Mouse (Mus musculus) heart, embryonic 10.5 days (tissue): ENCODE data around the gene Polr3c. TPM values are rescaled to one million over a fixed set of nuclear protein-coding genes. Genes with fewer than 3 reads are reported as not detected.
"Not testable (repeated sequence)": the region's sequence is repeated elsewhere in the genome, so short reads cannot be mapped to it uniquely, and the experiment has no call there.

Experiments used
- DNase-seq: peaks from one replicate; pipeline ENCODE4 v3.0.0-alpha.2; 2017; ENCODE audit warnings: low spot score
- H3K27ac ChIP-seq: fragments of 300-500 bp; sonication (generic); 2 replicates; pipeline ENCODE4 v1.5.1; 2016; ENCODE audit warnings: mild to moderate bottlenecking
- H3K27me3 ChIP-seq: fragments of 300-500 bp; sonication (generic); 2 replicates; pipeline ENCODE4 v1.6.1; 2016; ENCODE audit warnings: mild to moderate bottlenecking; ENCODE audit not compliant: poor library complexity, insufficient read depth, severe bottlenecking
- H3K36me3 ChIP-seq: fragments of 300-500 bp; sonication (generic); 2 replicates; pipeline ENCODE4 v1.6.1; 2016; ENCODE audit warnings: mild to moderate bottlenecking, moderate library complexity
- H3K4me1 ChIP-seq: fragments of 300-500 bp; sonication (generic); 2 replicates; pipeline ENCODE4 v1.6.1; 2016; ENCODE audit warnings: mild to moderate bottlenecking
- H3K4me3 ChIP-seq: fragments of 300-500 bp; sonication (generic); 2 replicates; pipeline ENCODE4 v1.5.1; 2016; ENCODE audit warnings: mild to moderate bottlenecking, moderate library complexity
- H3K9me3 ChIP-seq: fragments of 300-500 bp; sonication (generic); 2 replicates; pipeline ENCODE4 v1.6.1; 2016; ENCODE audit warnings: mild to moderate bottlenecking, moderate library complexity
- WGBS: fragments of 180-500 bp; shearing (Covaris S2); methylation state at CpG from one replicate; pipeline ENCODE4 v1.1.7; 2016; 5-methylcytosine and 5-hydroxymethylcytosine counted together
- polyA plus RNA-seq: library from polyadenylated mRNA; unstranded; fragments of >200 nt; fragmentation: Nextera tagmentation; extraction: Ambion mirVana; gene quantifications from 2 replicates; pipeline ENCODE4 v1.2.1, GENCODE M21; 2016

Polr3c gene
- polyA plus RNA-seq, 1 experiment from 2014 or later: 41.0 TPM

DNA sequence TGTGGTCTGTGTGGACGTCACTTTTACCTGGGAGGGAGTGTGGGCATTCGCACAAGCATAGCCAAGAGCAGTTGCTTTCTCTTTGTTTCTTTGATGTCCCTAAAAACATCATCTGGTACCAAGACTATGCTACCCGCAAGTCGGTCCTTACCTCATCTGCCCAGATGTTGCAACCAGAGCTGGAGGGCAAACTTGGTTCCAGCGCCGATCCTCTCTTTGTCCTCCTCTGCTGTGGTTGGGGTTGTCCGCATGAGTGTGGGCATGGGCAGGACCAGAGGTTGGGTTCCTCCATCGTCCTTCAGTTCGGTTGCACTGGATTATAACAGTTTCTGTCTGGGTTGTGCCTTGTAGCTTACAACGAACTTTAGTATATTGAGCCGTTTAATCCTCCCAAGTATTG is 21.2 kb downstream of the Polr3c start:
- H3K4me1 ChIP-seq: peaks cover 9% of the 10 kb centered on the region
- H3K36me3 ChIP-seq: peaks cover 59% of the 10 kb centered on the region
- no peak overlapping the region for H3K27ac ChIP-seq
- peaks cover 18% of the 10 kb centered on the region; the same call in 1 of the 2 replicates for H3K27me3 ChIP-seq
- no peak overlapping the region for H3K4me3 ChIP-seq
- peak; percentile 64 for DNase-seq
- WGBS: 89% methylated on average over 11 of the region's 11 CpGs
- H3K9me3 ChIP-seq: no peaks in the 10 kb centered on the region

DNA sequence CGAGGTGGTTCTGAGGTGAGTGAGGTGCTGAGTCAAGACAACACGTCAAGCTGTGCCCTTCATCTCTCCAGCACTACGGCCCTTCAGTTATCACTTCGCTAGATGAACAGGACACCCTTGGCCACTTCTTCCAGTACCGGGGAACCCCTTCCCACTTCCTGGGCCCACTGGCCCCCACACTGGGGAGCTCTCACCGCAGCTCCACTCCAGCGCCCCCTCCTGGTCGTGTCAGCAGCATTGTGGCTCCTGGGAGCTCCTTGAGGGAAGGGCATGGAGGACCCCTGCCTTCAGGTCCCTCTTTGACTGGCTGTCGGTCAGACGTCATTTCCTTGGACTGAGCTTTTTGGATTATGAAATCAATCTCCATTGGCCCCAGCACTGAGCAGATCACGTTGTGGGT is 22.6 kb downstream of the Polr3c start:
- 67% methylated on average over 11 of the region's 11 CpGs for WGBS
- DNase-seq: no peak
- Histone ChIP-seq H3K27ac (no peak overlapping the region), H3K36me3 (peaks cover 59% of the 10 kb centered on the region), H3K4me3 (no peak overlapping the region), H3K27me3 (peaks cover 18% of the 10 kb centered on the region; the same call in 1 of the 2 replicates), H3K9me3 (no peaks in the 10 kb centered on the region), H3K4me1 (peaks cover 10% of the 10 kb centered on the region)

DNA sequence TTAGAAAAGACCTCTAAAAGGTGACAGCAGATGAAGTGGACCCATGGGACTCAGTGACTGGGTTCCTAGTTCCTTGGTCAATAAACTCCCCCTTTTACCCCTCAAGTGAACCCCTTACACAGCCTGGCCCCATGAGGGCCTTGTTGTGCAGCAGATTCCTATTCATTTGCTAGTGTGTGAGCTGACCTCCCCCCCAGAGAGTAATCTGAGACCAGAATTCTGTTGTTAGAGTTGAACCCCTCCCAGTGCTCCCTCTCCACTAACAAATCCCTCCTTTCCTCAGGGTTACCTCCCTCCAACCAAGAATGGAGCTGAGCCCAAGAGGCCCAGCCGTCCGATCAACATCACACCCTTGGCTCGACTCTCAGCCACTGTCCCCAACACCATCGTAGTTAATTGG is 26.4 kb downstream of the Polr3c start:
- Histone ChIP-seq H3K27me3 (no peaks in the 10 kb centered on the region), H3K4me3 (no peak overlapping the region), H3K36me3 (peaks cover 66% of the 10 kb centered on the region), H3K4me1 (peaks cover 26% of the 10 kb centered on the region), H3K27ac (no peak overlapping the region), H3K9me3 (no peaks in the 10 kb centered on the region)
- WGBS: 80% methylated on average over 4 of the region's 4 CpGs
- DNase-seq: no peak

DNA sequence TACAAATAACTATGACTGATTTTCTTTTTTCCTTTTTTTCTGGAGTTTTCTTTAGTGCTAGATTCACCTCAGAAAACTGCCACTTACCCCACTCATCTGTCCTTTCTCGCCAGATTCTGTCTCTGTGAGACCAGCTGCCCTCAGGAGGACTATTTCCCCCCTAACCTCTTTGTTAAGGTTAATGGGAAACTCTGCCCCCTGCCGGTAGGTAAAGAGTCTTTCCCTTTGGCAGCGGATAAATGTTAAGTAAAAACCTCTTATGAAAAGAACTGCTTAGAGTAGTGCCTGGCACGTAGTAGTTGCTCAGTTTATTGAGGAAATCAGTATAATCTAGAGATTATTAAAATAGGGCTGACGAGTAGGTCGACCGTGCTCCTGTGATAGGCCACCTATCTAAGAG is 27.1 kb downstream of the Polr3c start:
- no peak overlapping the region for H3K4me3 ChIP-seq
- no peaks in the 10 kb centered on the region for H3K9me3 ChIP-seq
- H3K4me1 ChIP-seq: peaks cover 31% of the 10 kb centered on the region
- no peaks in the 10 kb centered on the region for H3K27me3 ChIP-seq
- 54% methylated on average over 7 of the region's 7 CpGs for WGBS
- no peak overlapping the region for H3K27ac ChIP-seq
- H3K36me3 ChIP-seq: peaks cover 63% of the 10 kb centered on the region
- DNase-seq: no peak

DNA sequence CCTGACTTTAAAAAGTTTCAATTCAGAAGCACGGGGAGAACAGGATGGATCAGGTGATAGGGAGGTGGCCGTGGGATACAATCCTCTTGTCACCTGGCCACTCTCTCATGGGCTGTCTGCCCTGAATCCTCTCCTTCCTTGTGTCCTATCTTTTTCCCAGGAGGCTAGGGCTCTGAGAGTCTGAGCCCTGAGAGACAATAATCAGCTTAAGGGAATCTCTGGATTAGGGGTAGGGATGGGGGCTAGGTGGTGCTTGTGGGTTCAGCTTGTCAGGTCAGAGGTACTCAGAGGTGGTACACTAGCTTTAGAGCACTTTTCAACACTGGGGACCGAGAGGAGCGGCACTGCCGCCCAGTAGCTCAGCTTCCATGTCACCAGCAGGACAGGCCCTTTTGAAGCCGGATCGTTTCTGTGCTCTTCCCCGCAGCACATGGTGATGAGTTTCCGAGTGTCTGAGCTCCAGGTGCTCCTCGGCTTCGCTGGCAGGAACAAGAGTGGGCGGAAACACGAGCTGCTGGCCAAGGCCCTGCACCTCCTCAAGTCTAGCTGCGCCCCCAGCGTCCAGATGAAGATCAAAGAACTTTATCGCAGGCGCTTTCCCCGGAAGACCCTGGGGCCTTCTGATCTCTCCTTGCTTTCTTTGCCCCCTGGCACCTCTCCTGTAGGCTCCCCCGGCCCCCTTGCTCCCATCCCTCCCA is 28.3 kb downstream of the Polr3c start:
- Histone ChIP-seq H3K9me3 (no peaks in the 10 kb centered on the region), H3K27ac (peak overlapping the region; percentile 13; the same call in 1 of the 2 replicates), H3K36me3 (peaks cover 51% of the 10 kb centered on the region), H3K27me3 (no peaks in the 10 kb centered on the region), H3K4me3 (no peak overlapping the region; the same call in 1 of the 2 replicates), H3K4me1 (peaks cover 36% of the 10 kb centered on the region)
- no peak for DNase-seq
- 41% methylated on average over 19 of the region's 19 CpGs for WGBS

DNA sequence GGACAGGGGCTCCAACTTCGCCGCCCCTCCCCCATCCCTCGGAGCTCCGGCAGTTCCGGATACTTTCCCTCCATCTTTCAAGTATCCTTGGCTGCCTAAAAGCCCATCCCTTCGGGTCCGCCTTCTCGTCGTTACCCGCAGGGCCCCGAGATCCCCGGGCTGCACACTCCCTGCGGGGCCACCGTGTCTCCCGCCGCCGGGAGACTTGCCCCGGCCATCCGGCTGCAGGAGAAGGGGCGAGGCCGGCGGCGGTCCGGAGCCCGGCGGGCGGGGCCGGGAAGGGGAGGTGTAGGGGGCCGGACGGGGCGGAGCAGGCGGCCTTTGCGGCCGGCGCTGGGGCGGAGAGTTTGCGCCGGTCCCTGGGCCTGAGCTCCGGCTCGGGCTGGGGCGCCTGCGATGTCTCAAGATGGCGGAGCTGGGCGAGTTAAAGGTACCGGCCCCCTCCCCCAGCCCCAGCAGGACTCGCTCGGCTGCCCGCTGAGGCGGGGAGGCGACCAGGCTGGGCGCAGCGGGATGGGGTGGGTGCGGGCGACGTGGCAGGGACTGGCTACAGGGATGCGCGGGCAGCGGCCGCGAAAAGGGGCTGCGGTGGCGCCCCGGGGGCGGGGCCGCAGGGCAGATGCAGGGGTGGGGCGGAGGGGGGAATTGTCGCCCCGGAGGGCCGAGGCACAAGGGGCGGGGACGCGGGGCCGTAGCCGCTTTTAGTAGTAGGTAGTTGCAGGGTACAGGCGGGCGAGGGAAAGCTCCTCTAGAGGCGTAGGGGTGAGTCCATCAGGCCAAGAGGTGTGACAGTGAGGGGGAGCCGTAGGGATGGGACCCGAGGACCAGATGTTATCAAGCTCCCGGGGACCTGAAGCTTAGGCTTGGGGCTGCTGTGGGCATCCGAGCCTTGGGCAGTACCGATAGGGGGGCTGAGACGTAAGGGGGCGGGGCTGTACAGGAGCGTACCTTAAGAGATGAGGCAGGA is 30.4 kb downstream of the Polr3c start:
- Histone ChIP-seq H3K27me3 (no peaks in the 10 kb centered on the region), H3K4me1 (peaks cover 45% of the 10 kb centered on the region), H3K9me3 (no peaks in the 10 kb centered on the region), H3K27ac (peak overlapping the region; percentile 98), H3K4me3 (peak overlapping the region; percentile 93), H3K36me3 (peaks cover 31% of the 10 kb centered on the region)
- peak; percentile 95 for DNase-seq
- under 1% methylated on average over 85 of the region's 85 CpGs for WGBS

DNA sequence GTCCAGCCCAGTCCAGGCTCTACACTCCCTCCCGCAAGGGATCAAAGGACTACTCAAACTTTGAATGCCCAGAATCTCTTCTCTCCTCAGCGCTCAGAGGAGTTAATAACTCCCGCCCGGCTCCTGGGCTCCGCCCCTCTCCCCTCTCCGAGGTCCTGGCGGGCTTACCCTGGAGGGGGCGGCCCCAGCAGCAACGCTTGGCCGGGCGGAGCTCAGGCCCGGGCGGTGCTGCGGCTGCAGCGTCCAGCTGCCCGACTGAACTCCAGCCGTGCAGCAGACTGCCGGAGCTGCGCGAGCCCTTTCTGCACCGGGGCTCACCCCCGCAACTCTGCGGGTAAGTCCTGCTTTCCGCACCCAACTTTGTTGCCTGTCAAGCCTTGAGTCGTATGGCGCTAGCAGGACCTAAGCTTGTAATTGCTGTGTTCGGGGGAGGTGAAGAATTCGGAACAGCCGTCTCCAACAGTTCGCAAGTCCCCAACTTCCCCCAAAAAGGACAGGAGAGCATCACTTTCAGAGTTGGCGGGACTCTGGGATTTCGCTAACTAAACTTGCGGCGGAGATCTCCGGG is 31.1 kb downstream of the Polr3c start, which contains the start of gene Pias3:
TSS of gene Pias3 (plus strand) at position 187 of the 568 bp plus-strand sequence.
- peak within 1 kb of the TSS; percentile 93 for H3K4me3 ChIP-seq
- peak within 1 kb of the TSS; percentile 98 for H3K27ac ChIP-seq
- no peaks in the 10 kb centered on the region for H3K9me3 ChIP-seq
- peaks cover 23% of the 10 kb centered on the region for H3K36me3 ChIP-seq
- peak; percentile 94 for DNase-seq
- no peaks in the 10 kb centered on the region for H3K27me3 ChIP-seq
- under 1% methylated on average over 35 of the region's 35 CpGs for WGBS
- peaks cover 45% of the 10 kb centered on the region for H3K4me1 ChIP-seq

- DNase-seq: no peak
- Histone ChIP-seq H3K36me3 (no peaks in the 10 kb centered on the region), H3K27ac (no peak overlapping the region), H3K9me3 (no peaks in the 10 kb centered on the region), H3K4me1 (peaks cover 34% of the 10 kb centered on the region), H3K4me3 (no peak overlapping the region), H3K27me3 (peaks cover 11% of the 10 kb centered on the region)
- 74% methylated on average over 1 of the region's 1 CpGs for WGBS
These were observed 33.8 kb downstream of the Polr3c start for GRCm38 (mm10) chr3:96693579-96693978.

- H3K27me3 ChIP-seq: peaks cover 11% of the 10 kb centered on the region
- no peaks in the 10 kb centered on the region for H3K36me3 ChIP-seq
- H3K4me3 ChIP-seq: peak overlapping the region; percentile 8; the same call in 1 of the 2 replicates
- WGBS: 11% methylated on average over 3 of the region's 3 CpGs
- DNase-seq: no peak
- H3K27ac ChIP-seq: no peak overlapping the region
- H3K4me1 ChIP-seq: peaks cover 26% of the 10 kb centered on the region
- no peaks in the 10 kb centered on the region for H3K9me3 ChIP-seq
These were observed 34.9 kb downstream of the Polr3c start for GRCm38 (mm10) chr3:96692506-96692905.

- Histone ChIP-seq H3K27me3 (peaks cover 19% of the 10 kb centered on the region), H3K9me3 (no peaks in the 10 kb centered on the region), H3K27ac (no peak overlapping the region), H3K4me1 (peaks cover 14% of the 10 kb centered on the region; the same call in 1 of the 2 replicates), H3K4me3 (no peak overlapping the region), H3K36me3 (no peaks in the 10 kb centered on the region)
- 53% methylated on average over 3 of the region's 3 CpGs for WGBS
- DNase-seq: no peak
These were observed 37.1 kb downstream of the Polr3c start for GRCm38 (mm10) chr3:96690298-96690697.

DNA sequence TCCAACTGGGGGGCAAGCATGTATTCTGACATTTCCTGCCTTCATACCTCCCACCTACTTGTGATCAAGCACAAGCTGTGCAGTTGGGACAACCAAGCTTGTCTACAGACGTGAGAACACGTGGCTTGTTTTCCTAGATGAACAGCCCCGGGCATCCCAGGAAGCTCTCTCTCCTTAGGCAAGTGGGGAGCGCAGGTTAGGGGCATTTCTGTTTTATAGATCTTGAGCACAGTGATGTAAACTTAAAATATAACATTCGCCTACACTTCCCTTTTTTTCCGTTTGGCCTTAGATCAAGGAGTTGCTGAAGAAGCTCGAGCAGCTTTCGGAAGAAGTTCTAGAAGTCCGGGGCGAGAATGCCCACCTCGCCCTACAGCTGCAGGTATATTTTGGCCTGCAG is 38.6 kb downstream of the Polr3c start:
- Histone ChIP-seq H3K4me1 (peaks cover 23% of the 10 kb centered on the region), H3K4me3 (no peak overlapping the region), H3K27ac (no peak overlapping the region), H3K27me3 (peaks cover 32% of the 10 kb centered on the region), H3K9me3 (no peaks in the 10 kb centered on the region), H3K36me3 (no peaks in the 10 kb centered on the region)
- DNase-seq: no peak
- WGBS: 78% methylated on average over 11 of the region's 11 CpGs

DNA sequence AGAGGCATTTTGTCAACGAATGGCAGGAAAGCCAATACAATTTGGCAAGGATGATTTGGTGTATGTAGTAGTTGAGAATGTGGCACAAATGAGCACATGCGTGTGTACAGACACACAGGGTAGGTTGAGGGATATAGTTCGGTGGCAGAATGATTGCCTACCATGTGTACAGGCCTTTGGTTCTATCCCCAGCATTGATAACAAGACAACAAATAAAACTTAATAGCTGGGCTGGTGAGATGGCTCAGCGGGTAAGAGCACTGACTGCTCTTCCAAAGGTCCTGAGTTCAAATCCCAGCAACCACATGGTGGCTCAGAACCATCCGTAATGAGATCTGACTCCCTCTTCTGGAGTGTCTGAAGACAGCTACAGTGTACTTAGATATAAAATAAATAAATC is 41.4 kb downstream of the Polr3c start:
- H3K27ac ChIP-seq, H3K36me3 ChIP-seq, H3K4me3 ChIP-seq, H3K9me3 ChIP-seq, DNase-seq: not testable (repeated sequence)
- H3K4me1 ChIP-seq: peaks cover 14% of the 10 kb centered on the region
- 90% methylated on average over 5 of the region's 5 CpGs for WGBS
- peaks cover 55% of the 10 kb centered on the region for H3K27me3 ChIP-seq

GRCm38 (mm10) chr3:96684822-96685156 is 42.6 kb downstream of the Polr3c start:
- H3K4me3 ChIP-seq: peak overlapping the region; percentile 55
- 12% methylated on average over 28 of the region's 28 CpGs for whole genome bisulfite sequencing
- peaks cover 64% of the 10 kb centered on the region for H3K27me3 ChIP-seq
- H3K36me3 ChIP-seq: no peaks in the 10 kb centered on the region
- H3K4me1 ChIP-seq: peaks cover 14% of the 10 kb centered on the region
- H3K27ac ChIP-seq: no peak overlapping the region
- H3K9me3 ChIP-seq: no peaks in the 10 kb centered on the region
- no peak for DNase-seq
